Mouse (Mus musculus) embryonic fibroblast, embryonic 13.5 days (primary cell): ENCODE results near the gene Nploc4. TPM values are rescaled to one million over a fixed set of nuclear protein-coding genes. Genes with fewer than 3 reads are reported as not detected.

Experiments used
- H3K27ac ChIP-seq: 2 replicates; pipeline ENCODE4 v1.5.1; 2012; ENCODE audit warnings: low read length, control low read depth, inconsistent platforms; ENCODE audit not compliant: insufficient read depth
- H3K4me1 ChIP-seq: 2 replicates; pipeline ENCODE4 v1.6.1; 2011; ENCODE audit warnings: low read length; ENCODE audit not compliant: control insufficient read depth, insufficient read depth
- H3K4me3 ChIP-seq: 2 replicates; pipeline ENCODE4 v1.5.1; 2011; ENCODE audit warnings: mild to moderate bottlenecking, control low read depth, low read length; ENCODE audit not compliant: insufficient read depth
- CTCF ChIP-seq: IDR thresholded peaks from 2 replicates; pipeline ENCODE4 v1.5.1; 2011; ENCODE audit warnings: mild to moderate bottlenecking, control low read depth, low read length, moderate library complexity, borderline replicate concordance; ENCODE audit not compliant: insufficient read depth
- POLR2A ChIP-seq: IDR thresholded peaks from 2 replicates; pipeline ENCODE4 v1.6.1; 2011; ENCODE audit warnings: low read depth, mild to moderate bottlenecking, control low read depth, low read length, moderate library complexity
- polyA plus RNA-seq: library from polyadenylated mRNA; stranded (reverse); fragments of >200 nt; gene quantifications from 2 replicates; pipeline ENCODE4 v1.2.4, GENCODE M21; 2011; ENCODE audit warnings: low read depth; ENCODE audit not compliant: missing spikeins, insufficient read length

Nploc4 gene
- polyA plus RNA-seq, 1 experiment = 76.1 TPM

- Histone ChIP-seq H3K4me3 (peak within 1 kb of the TSS; percentile 66), H3K27ac (no peak within 1 kb of the TSS), H3K4me1 (no peaks in the 10 kb centered on the region)
- no peak for TF ChIP-seq CTCF
- TF ChIP-seq POLR2A = peak; percentile 63
Measured at GRCm38 (mm10) chr11:120378611-120379540, 58.6 kb downstream of the Nploc4 start, which contains the start of gene Faap100. Gene Faap100, minus strand, starts transcription at chr11:120378764.

- Histone ChIP-seq H3K27ac (no peak overlapping the region), H3K4me1 (no peaks in the 10 kb centered on the region), H3K4me3 (peak overlapping the region; percentile 66)
- TF ChIP-seq CTCF = no peak
- no peak for TF ChIP-seq POLR2A
Measured at GRCm38 (mm10) chr11:120378031-120378610, 59.4 kb downstream of the Nploc4 start.

- no peaks in the 10 kb centered on the region for H3K4me1 ChIP-seq
- peak overlapping the region; percentile 66 for H3K4me3 ChIP-seq
- no peak overlapping the region for H3K27ac ChIP-seq
- TF ChIP-seq POLR2A (no peak), CTCF (no peak)
Measured at GRCm38 (mm10) chr11:120377337-120377736, 60.2 kb downstream of the Nploc4 start.

DNA sequence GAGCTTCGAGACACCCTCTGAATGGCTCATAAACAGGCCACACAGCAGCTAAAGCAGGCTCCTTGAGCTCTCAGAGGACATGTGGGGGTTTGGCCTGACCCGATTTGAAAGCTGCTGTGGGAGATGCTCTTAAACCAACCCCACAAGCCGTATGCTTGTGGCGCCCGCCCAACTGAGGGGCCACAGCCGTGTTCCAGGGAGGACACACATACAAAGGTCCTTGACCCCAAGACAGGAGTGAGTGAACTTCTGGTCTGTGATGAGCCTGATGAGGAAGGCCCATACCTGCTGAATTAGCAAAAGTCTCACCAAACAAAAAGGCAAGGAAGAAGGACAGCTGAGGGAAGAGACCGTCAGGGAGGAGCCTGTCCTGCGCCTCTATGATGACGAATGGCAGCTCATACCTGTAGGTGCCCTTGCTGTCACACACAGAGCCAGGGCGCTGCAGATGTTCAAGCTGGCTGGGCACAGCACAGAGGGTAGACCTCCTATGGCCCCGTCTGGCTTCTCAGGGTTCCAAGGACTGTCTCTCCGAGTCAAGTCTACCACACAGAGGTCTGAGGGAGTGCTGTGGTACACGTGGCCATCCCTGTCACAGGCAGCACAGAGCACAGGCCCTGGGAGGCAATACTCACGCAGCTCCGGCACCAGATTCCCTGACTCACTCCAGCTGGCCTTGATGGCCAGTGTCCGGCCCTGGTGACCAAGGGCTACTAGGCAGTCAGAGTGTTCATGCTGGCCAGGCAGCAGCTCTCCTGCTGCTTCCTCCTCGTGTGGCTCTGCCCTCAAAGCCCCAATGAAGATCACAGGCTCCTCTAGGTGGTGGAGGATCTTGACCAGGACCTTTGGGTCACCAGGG is 61.0 kb downstream of the Nploc4 start:
- no peak overlapping the region for H3K27ac ChIP-seq
- TF ChIP-seq CTCF (no peak), POLR2A (no peak)
- H3K4me1 ChIP-seq = no peaks in the 10 kb centered on the region
- H3K4me3 ChIP-seq = no peak overlapping the region

DNA sequence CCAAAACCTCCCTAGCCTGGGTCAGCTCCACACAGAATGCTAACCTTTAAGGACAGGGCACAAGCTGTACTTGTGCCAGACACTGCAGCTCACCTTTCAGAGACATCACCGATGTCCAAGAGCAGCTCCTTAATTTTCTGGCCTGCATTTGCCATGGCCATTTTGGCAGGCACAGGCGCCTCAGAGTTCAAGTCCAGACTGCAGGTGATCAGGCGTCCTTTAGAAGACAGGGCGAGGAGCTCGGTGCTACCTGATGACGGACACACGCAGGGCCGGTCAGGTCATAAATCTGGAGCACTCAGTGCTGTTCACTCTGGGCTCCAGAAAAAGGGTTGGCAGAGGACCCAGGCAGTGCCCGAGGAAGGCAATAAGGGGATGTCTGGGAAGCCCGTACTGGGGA is 62.2 kb downstream of the Nploc4 start:
- TF ChIP-seq CTCF (no peak), POLR2A (no peak)
- H3K4me1 ChIP-seq = no peaks in the 10 kb centered on the region

GRCm38 (mm10) chr11:120373820-120374586 is 63.5 kb downstream of the Nploc4 start:
- Histone ChIP-seq H3K4me1 (no peaks in the 10 kb centered on the region), H3K27ac (no peak overlapping the region), H3K4me3 (no peak overlapping the region)
- TF ChIP-seq CTCF (no peak), POLR2A (no peak)

More for the DNA sequence above, 62.2 kb downstream of the Nploc4 start:
- Histone ChIP-seq H3K4me3 (no peak overlapping the region), H3K27ac (no peak overlapping the region)

DNA sequence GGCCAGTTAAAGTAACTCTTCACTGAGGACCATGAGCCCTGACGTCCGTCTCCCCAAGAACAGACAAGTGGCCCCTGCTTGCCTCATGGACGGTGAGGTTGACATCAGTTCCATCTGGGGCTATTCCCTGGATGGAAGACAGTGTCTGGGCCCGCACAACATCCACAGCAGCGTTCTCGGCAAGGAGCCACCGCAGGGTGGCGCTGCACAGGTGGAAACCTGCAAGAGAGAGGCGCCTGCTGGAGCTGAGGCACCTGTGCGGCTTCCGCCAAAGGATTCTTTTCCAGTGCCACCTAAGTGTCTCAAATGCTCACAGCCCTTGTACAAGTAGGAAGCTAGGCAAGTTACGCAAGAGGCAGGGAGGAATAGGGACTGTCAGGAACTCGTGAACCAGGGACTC is 64.5 kb downstream of the Nploc4 start:
- TF ChIP-seq CTCF (no peak), POLR2A (no peak)
- no peak overlapping the region for H3K27ac ChIP-seq
- no peak overlapping the region for H3K4me3 ChIP-seq
- H3K4me1 ChIP-seq = no peaks in the 10 kb centered on the region

- no peak overlapping the region for H3K4me3 ChIP-seq
- H3K4me1 ChIP-seq = no peaks in the 10 kb centered on the region
- TF ChIP-seq CTCF = peak; percentile 81
- TF ChIP-seq POLR2A = no peak
- no peak overlapping the region for H3K27ac ChIP-seq
Measured at GRCm38 (mm10) chr11:120369656-120370055, 67.9 kb downstream of the Nploc4 start.
